In the genomic region with DNA sequence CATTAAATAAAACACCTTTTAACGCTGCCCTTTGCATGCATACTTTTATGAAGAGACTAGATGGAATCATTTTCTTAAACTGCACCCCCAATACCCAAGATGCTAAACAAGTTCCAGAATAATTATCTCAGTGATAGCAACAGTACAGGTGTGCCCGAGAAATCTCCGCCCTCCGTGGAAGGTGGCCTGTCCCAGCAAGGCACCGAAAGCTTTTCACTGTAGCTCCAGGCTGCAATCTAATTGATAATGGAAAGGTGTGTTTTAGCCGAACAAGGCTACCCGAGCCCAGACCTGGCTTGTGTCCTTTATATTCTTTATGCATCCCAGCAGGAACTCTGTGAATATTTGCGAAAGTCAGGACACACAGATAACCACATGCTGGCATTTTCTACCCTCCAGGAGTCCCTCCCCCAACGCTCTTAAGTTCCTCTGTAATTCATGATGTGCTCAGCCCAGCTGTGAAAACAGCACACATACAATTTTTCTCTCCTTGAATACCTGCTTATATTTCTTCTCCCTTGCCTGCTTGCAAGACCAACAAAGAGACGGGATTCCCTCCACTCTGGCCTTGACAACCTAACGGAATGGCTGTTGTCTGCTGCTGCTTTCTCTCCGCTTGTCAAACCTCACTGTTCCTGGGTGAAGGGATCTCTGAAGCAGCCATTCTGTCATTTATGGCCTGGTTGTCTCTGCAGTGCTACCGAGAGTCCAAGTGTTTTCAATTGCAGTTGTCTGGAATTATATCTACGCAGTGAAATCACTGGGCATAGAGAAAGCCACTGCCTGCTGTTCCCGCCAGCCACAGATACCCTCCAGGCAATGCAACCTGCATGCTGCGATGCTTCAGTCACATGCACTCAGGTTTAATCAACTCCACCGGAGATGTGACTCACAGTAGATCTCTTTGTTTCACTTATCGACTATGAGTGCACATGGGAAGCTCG, we compare ENCODE assay signal across 12 mouse cellular contexts.
A peak's percentile ranks its signal among the peaks of the same experiment; 100 is the strongest.
DNase-seq lines count a peak whose midpoint lies in the region; ATAC-seq and TF ChIP-seq lines count a peak whose summit lies in the region.
"Had no signal": no experiment of that assay in that cellular context is flagged by ENCODE, and none has a peak within 500 bp of the region (broad histone marks: within the 10 kb centered on the region; RNA-seq: fewer than 3 reads in every experiment).

No protein-coding gene starts in this region.

- no peak overlapping the region for H3K27ac ChIP-seq in kidney, embryonic 15.5 days
- H3K27ac ChIP-seq in kidney, adult 2 months (ENCODE audit: insufficient read depth, low read depth, low read length) = no peak overlapping the region
- peak overlapping the region; percentile 70 for H3K27ac ChIP-seq in hindbrain, embryonic 10.5 days
- peak overlapping the region; percentile 77 for H3K27ac ChIP-seq in midbrain, embryonic 10.5 days (replicated peaks)
- H3K27ac ChIP-seq in stomach, postnatal 0 days (replicated peaks) = no peak overlapping the region
- H3K27ac ChIP-seq: liver, embryonic 14.5 days had no signal

- no peak for TF ChIP-seq CTCF in kidney, adult 2 months (conservative IDR thresholded peaks at IDR 0.05; ENCODE audit: insufficient read depth, insufficient read length, low read depth, low read length)
- no peak for TF ChIP-seq CTCF in stomach, postnatal 0 days (IDR thresholded peaks at IDR 0.05; ENCODE audit: low read depth)

- no peaks in the 10 kb centered on the region for H3K9me3 ChIP-seq in kidney, embryonic 15.5 days (replicated peaks)
- no peaks in the 10 kb centered on the region for H3K9me3 ChIP-seq in hindbrain, embryonic 10.5 days
- no peaks in the 10 kb centered on the region for H3K9me3 ChIP-seq in midbrain, embryonic 10.5 days (replicated peaks)
- no peaks in the 10 kb centered on the region for H3K9me3 ChIP-seq in stomach, postnatal 0 days (ENCODE audit: control insufficient read depth, low read length)

- H3K9ac ChIP-seq in kidney, embryonic 15.5 days = no peak overlapping the region
- H3K9ac ChIP-seq in stomach, postnatal 0 days (ENCODE audit: low read length) = no peak overlapping the region
- H3K9ac ChIP-seq: liver, embryonic 14.5 days had no signal

- peak overlapping the region; percentile 5; the same call in 1 of the 2 replicates for H3K4me2 ChIP-seq in kidney, embryonic 15.5 days
- no peak overlapping the region for H3K4me2 ChIP-seq in stomach, postnatal 0 days (replicated peaks; ENCODE audit: low read depth)

- peaks cover 21% of the 10 kb centered on the region for H3K4me1 ChIP-seq in kidney, embryonic 15.5 days
- H3K4me1 ChIP-seq in kidney, adult 2 months (ENCODE audit: control insufficient read depth, insufficient read depth, low read length) = no peaks in the 10 kb centered on the region
- H3K4me1 ChIP-seq in hindbrain, embryonic 10.5 days (replicated peaks) = peaks cover 12% of the 10 kb centered on the region
- H3K4me1 ChIP-seq in midbrain, embryonic 10.5 days = peaks cover 20% of the 10 kb centered on the region
- H3K4me1 ChIP-seq in stomach, postnatal 0 days (replicated peaks; ENCODE audit: control insufficient read depth, insufficient read depth) = no peaks in the 10 kb centered on the region

- 35% methylated on average over 19 of the region's 19 CpGs for WGBS in kidney, embryonic 15.5 days
- WGBS in kidney, adult 2 months = 50% methylated on average over 19 of the region's 19 CpGs
- WGBS in hindbrain, embryonic 10.5 days = 34% methylated on average over 19 of the region's 19 CpGs
- WGBS in midbrain, embryonic 10.5 days = 42% methylated on average over 19 of the region's 19 CpGs
- WGBS in stomach, postnatal 0 days = 39% methylated on average over 19 of the region's 19 CpGs

- no peaks in the 10 kb centered on the region for H3K27me3 ChIP-seq in kidney, embryonic 15.5 days
- no peaks in the 10 kb centered on the region for H3K27me3 ChIP-seq in kidney, adult 2 months (replicated peaks; ENCODE audit: control insufficient read depth, insufficient read depth, low read length)
- H3K27me3 ChIP-seq in hindbrain, embryonic 10.5 days (ENCODE audit: insufficient read depth, poor library complexity, severe bottlenecking) = no peaks in the 10 kb centered on the region
- no peaks in the 10 kb centered on the region for H3K27me3 ChIP-seq in midbrain, embryonic 10.5 days (ENCODE audit: low read depth, poor library complexity, severe bottlenecking)
- H3K27me3 ChIP-seq in stomach, postnatal 0 days (ENCODE audit: control insufficient read depth, insufficient read depth, low read length) = no peaks in the 10 kb centered on the region

- ATAC-seq in kidney, embryonic 15.5 days (replicated peaks; ENCODE audit: low FRiP score) = no peak
- peak; percentile 47; the same call in 1 of the 2 replicates for ATAC-seq in stomach, postnatal 0 days (ENCODE audit: low FRiP score, low TSS enrichment)

- no peak for TF ChIP-seq POLR2A in kidney, adult 2 months (IDR thresholded peaks at IDR 0.05; ENCODE audit: low read depth, low read length)

- H3K36me3 ChIP-seq in kidney, embryonic 15.5 days = no peaks in the 10 kb centered on the region
- no peaks in the 10 kb centered on the region for H3K36me3 ChIP-seq in kidney, adult 2 months (ENCODE audit: control insufficient read depth, insufficient read depth, low read length)
- no peaks in the 10 kb centered on the region for H3K36me3 ChIP-seq in hindbrain, embryonic 10.5 days
- H3K36me3 ChIP-seq in midbrain, embryonic 10.5 days = no peaks in the 10 kb centered on the region
- H3K36me3 ChIP-seq in stomach, postnatal 0 days (ENCODE audit: control insufficient read depth, insufficient read depth, low read length) = no peaks in the 10 kb centered on the region

- DNase-seq in kidney, adult 2 months = no peak
- no peak for DNase-seq in hindbrain, embryonic 10.5 days (ENCODE audit: low spot score)
- DNase-seq in midbrain, embryonic 10.5 days (ENCODE audit: low spot score) = no peak
- DNase-seq in stomach, postnatal 0 days (ENCODE audit: low spot score) = no peak
- DNase-seq in layer of hippocampus, postnatal 25 days (ENCODE audit: extremely low spot score in 1 of 2, low spot score in 1 of 2) = no peak
- no peak for DNase-seq in embryo, embryonic 10 days (ENCODE audit: low spot score)
- no peak for DNase-seq in spleen, postnatal 14 days (ENCODE audit: low spot score in 2 of 2)
- DNase-seq: cerebellum, adult 11-12 months; kidney, postnatal 10 days; thymus, postnatal 4 days had no signal

- no peak overlapping the region for H3K4me3 ChIP-seq in kidney, embryonic 15.5 days (replicated peaks)
- no peak overlapping the region for H3K4me3 ChIP-seq in kidney, adult 2 months (ENCODE audit: insufficient read depth, low read depth, low read length)
- H3K4me3 ChIP-seq in hindbrain, embryonic 10.5 days = no peak overlapping the region
- no peak overlapping the region for H3K4me3 ChIP-seq in midbrain, embryonic 10.5 days
- H3K4me3 ChIP-seq in stomach, postnatal 0 days (ENCODE audit: low read depth, low read length) = no peak overlapping the region

- TF ChIP-seq EP300 in stomach, postnatal 0 days (optimal IDR thresholded peaks at IDR 0.05) = no peak

Comparison
In these comparisons a context has a peak if more than half of its experiments do, and no peak if none do; other contexts are left out.
1. H3K27ac ChIP-seq: peak in hindbrain, embryonic 10.5 days (single experiment) and midbrain, embryonic 10.5 days (single experiment); none in kidney, embryonic 15.5 days (single experiment), kidney, adult 2 months (single experiment) and stomach, postnatal 0 days (single experiment).